Mouse (Mus musculus): ENCODE measurements around the gene BC107364. TPM values are rescaled to one million over a fixed set of nuclear protein-coding genes. Genes with fewer than 3 reads are reported as not detected.
"Not testable (repeated sequence)": the region's sequence is repeated elsewhere in the genome, so short reads cannot be mapped to it uniquely, and the experiment has no call there.

BC107364 gene
- total and polyA plus RNA-seq, 3 experiments, result 0.17 TPM; not detected in 2

GRCm38 (mm10) chr3:96450586-96450896, 1.6 kb downstream of the BC107364 start:
- not testable (repeated sequence) for H3K4me1 ChIP-seq (ENCODE audit: control insufficient read depth in 1 of 2, insufficient read depth in 2 of 2, low read length in 2 of 2); DNase-seq (ENCODE audit: low read depth, low spot score); H3K36me3 ChIP-seq (ENCODE audit: control insufficient read depth in 1 of 2, insufficient read depth in 2 of 2, low read length in 2 of 2); H3K9ac ChIP-seq (ENCODE audit: control insufficient read depth, low read depth, low read length, poor library complexity, severe bottlenecking); H3K27ac ChIP-seq (ENCODE audit: control insufficient read depth, low read depth, low read length); H3K9me3 ChIP-seq (replicated peaks; ENCODE audit: insufficient read depth, low read length); H3K79me2 ChIP-seq (ENCODE audit: control insufficient read depth, insufficient read depth, low read length, poor library complexity); H3K4me3 ChIP-seq (ENCODE audit: control insufficient read depth in 1 of 2, insufficient read depth in 1 of 2, low read depth in 2 of 2, low read length in 2 of 2); H3K27me3 ChIP-seq (ENCODE audit: control insufficient read depth in 1 of 2, insufficient read depth in 2 of 2, low read length in 2 of 2)

GRCm38 (mm10) chr3:96449762-96450585, 2.1 kb downstream of the BC107364 start:
- H3K27me3 ChIP-seq (ENCODE audit: control insufficient read depth in 1 of 2, insufficient read depth in 2 of 2, low read length in 2 of 2); H3K9ac ChIP-seq (ENCODE audit: control insufficient read depth, low read depth, low read length, poor library complexity, severe bottlenecking); H3K79me2 ChIP-seq (ENCODE audit: control insufficient read depth, insufficient read depth, low read length, poor library complexity); H3K9me3 ChIP-seq (replicated peaks; ENCODE audit: insufficient read depth, low read length); H3K4me3 ChIP-seq (ENCODE audit: control insufficient read depth in 1 of 2, insufficient read depth in 1 of 2, low read depth in 2 of 2, low read length in 2 of 2); H3K4me1 ChIP-seq (ENCODE audit: control insufficient read depth in 1 of 2, insufficient read depth in 2 of 2, low read length in 2 of 2); DNase-seq (ENCODE audit: low read depth, low spot score); H3K36me3 ChIP-seq (ENCODE audit: control insufficient read depth in 1 of 2, insufficient read depth in 2 of 2, low read length in 2 of 2); H3K27ac ChIP-seq (ENCODE audit: control insufficient read depth, low read depth, low read length): not testable (repeated sequence)

DNA sequence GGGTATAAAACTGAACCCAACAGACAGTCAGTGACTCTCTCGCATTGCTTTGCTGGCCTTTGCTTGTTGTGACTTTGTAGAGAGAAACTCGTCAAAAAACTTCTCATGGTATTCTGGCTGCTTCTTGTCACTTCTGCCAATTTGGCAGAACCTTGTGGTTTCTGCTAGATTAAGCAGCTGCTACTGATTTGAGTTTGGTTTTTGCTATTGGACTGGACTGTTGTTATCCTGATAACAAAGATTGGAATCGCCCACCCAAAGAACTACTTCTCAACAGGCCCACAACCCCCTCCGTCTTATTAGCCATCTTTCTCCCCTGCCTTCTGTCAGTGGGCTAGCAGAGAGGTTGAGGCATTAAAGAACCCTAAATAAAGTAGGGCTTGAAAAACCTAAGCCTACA, 6.7 kb downstream of the BC107364 start:
- peaks cover 0 to 2% of the 10 kb centered on the region in 2 experiments; a peak in 2 of 4 replicates for H3K27me3 ChIP-seq (ENCODE audit: control insufficient read depth in 1 of 2, insufficient read depth in 2 of 2, low read length in 2 of 2)

GRCm38 (mm10) chr3:96440578-96440977, 11.5 kb downstream of the BC107364 start:
- H3K4me1 ChIP-seq (ENCODE audit: control insufficient read depth in 1 of 2, insufficient read depth in 2 of 2, low read length in 2 of 2), result peaks cover 0 to 18% of the 10 kb centered on the region in 2 experiments; a peak in 2 of 4 replicates
- no peak overlapping the region; the same call in 1 of the 2 replicates for H3K9ac ChIP-seq (ENCODE audit: control insufficient read depth, low read depth, low read length, poor library complexity, severe bottlenecking)
- no peak overlapping the region for H3K27ac ChIP-seq (ENCODE audit: control insufficient read depth, low read depth, low read length)
- peaks cover 2 to 6% of the 10 kb centered on the region in 2 experiments; a peak in 3 of 4 replicates for H3K27me3 ChIP-seq (ENCODE audit: control insufficient read depth in 1 of 2, insufficient read depth in 2 of 2, low read length in 2 of 2)
- no peaks in the 10 kb centered on the region for H3K9me3 ChIP-seq (replicated peaks; ENCODE audit: insufficient read depth, low read length)
- no peaks in the 10 kb centered on the region for H3K79me2 ChIP-seq (ENCODE audit: control insufficient read depth, insufficient read depth, low read length, poor library complexity)
- peak in 2 of 3 experiments; percentile 93 to 99; a peak in 4 of 6 replicates for TF ChIP-seq CTCF (IDR thresholded peaks at IDR 0.05 in 2 of 3, conservative IDR thresholded peaks at IDR 0.05 in 1 of 3; ENCODE audit: control insufficient read depth in 1 of 3, insufficient read depth in 1 of 3, low read depth in 2 of 3, low read length in 3 of 3, poor library complexity in 1 of 3, severe bottlenecking in 1 of 3)
- no peak for TF ChIP-seq GATA1 (IDR thresholded peaks at IDR 0.05; ENCODE audit: low read depth, low read length)
- peak; percentile 43; the same call in 1 of the 2 replicates for TF ChIP-seq TBP (IDR thresholded peaks at IDR 0.05; ENCODE audit: low read depth, low read length)
- peaks cover 0 to 8% of the 10 kb centered on the region in 2 experiments; a peak in 1 of 4 replicates for H3K36me3 ChIP-seq (ENCODE audit: control insufficient read depth in 1 of 2, insufficient read depth in 2 of 2, low read length in 2 of 2)
- DNase-seq (ENCODE audit: low read depth, low spot score), result peak; percentile 89
- peak overlapping the region in 1 of 2 experiments; percentile 3; a peak in 1 of 4 replicates for H3K4me3 ChIP-seq (ENCODE audit: control insufficient read depth in 1 of 2, insufficient read depth in 1 of 2, low read depth in 2 of 2, low read length in 2 of 2)

More for the DNA sequence above, 6.7 kb downstream of the BC107364 start:
- Histone ChIP-seq H3K9ac (ENCODE audit: control insufficient read depth, low read depth, low read length, poor library complexity, severe bottlenecking) (no peak overlapping the region), H3K36me3 (ENCODE audit: control insufficient read depth in 1 of 2, insufficient read depth in 2 of 2, low read length in 2 of 2) (no peaks in the 10 kb centered on the region), H3K9me3 (replicated peaks; ENCODE audit: insufficient read depth, low read length) (no peaks in the 10 kb centered on the region), H3K79me2 (ENCODE audit: control insufficient read depth, insufficient read depth, low read length, poor library complexity) (no peaks in the 10 kb centered on the region), H3K4me1 (ENCODE audit: control insufficient read depth in 1 of 2, insufficient read depth in 2 of 2, low read length in 2 of 2) (peaks cover 0 to 7% of the 10 kb centered on the region in 2 experiments; a peak in 2 of 4 replicates), H3K4me3 (ENCODE audit: control insufficient read depth in 1 of 2, insufficient read depth in 1 of 2, low read depth in 2 of 2, low read length in 2 of 2) (no peak overlapping the region), H3K27ac (ENCODE audit: control insufficient read depth, low read depth, low read length) (no peak overlapping the region)
- TF ChIP-seq RCOR1 (IDR thresholded peaks at IDR 0.05; ENCODE audit: low read depth, low read length) (peak; percentile 63; the same call in 1 of the 2 replicates), GATA1 (IDR thresholded peaks at IDR 0.05; ENCODE audit: low read depth, low read length) (peak; percentile 71), TCF12 (IDR thresholded peaks at IDR 0.05; ENCODE audit: low read depth, low read length) (no peak), EP300 (IDR thresholded peaks at IDR 0.05; ENCODE audit: low read depth in 1 of 2, low read length in 2 of 2) (0 out of 4 replicates have a peak, but pooled peaks of 1 of the 2 experiments have one; percentile 31)
- no peak for DNase-seq (ENCODE audit: low read depth, low spot score)

All from MEL (cell line).